Mouse (Mus musculus) liver, embryonic 16.5 days (tissue): Measurements from ENCODE around the gene Pkp2. TPM values are rescaled to one million over a fixed set of nuclear protein-coding genes. Genes with fewer than 3 reads are reported as not detected.

Source experiments
- ATAC-seq: fragments of 200-750 bp; cut with Nextera tagmentation; 2 replicates; pipeline ENCODE4 v1.8.0; 2017; ENCODE audit warnings: low read depth, mild to moderate bottlenecking, moderate number of reproducible peaks, moderate library complexity
- H3K27ac ChIP-seq: fragments of 300-500 bp; sonication (generic); 2 replicates; pipeline ENCODE4 v1.5.1; 2014; ENCODE audit warnings: mild to moderate bottlenecking, low read length
- H3K27me3 ChIP-seq: fragments of 300-500 bp; sonication (generic); 2 replicates; pipeline ENCODE4 v1.6.1; 2014; ENCODE audit warnings: low read depth, low read length, mixed read lengths; ENCODE audit not compliant: control insufficient read depth, insufficient read depth
- H3K36me3 ChIP-seq: fragments of 300-500 bp; sonication (generic); 2 replicates; pipeline ENCODE4 v1.6.1; 2014; ENCODE audit warnings: mild to moderate bottlenecking; ENCODE audit not compliant: control insufficient read depth, insufficient read depth
- H3K4me1 ChIP-seq: fragments of 300-500 bp; sonication (generic); 2 replicates; pipeline ENCODE4 v1.6.1; 2014; ENCODE audit warnings: low read depth, low read length, mixed read lengths; ENCODE audit not compliant: control insufficient read depth
- H3K4me2 ChIP-seq: fragments of 300-500 bp; sonication (generic); 2 replicates; pipeline ENCODE4 v1.6.1; 2014; ENCODE audit warnings: low read depth, low read length, mixed read lengths
- H3K4me3 ChIP-seq: fragments of 300-500 bp; sonication (generic); 2 replicates; pipeline ENCODE4 v1.5.1; 2014; ENCODE audit warnings: low read depth, mild to moderate bottlenecking, low read length
- H3K9ac ChIP-seq: fragments of 300-500 bp; sonication (generic); 2 replicates; pipeline ENCODE4 v1.6.1; 2014; ENCODE audit warnings: low read depth, low read length
- H3K9me3 ChIP-seq: fragments of 300-500 bp; sonication (generic); replicated peaks from 2 replicates; pipeline ENCODE4 v1.6.1; 2016; ENCODE audit warnings: low read length; ENCODE audit not compliant: control insufficient read depth
- WGBS: fragments of 180-500 bp; shearing (Covaris S2); extraction: QIAGEN DNeasy Blood & Tissue Kit; methylation state at CpG from one replicate; pipeline ENCODE4 v1.1.7; 2014; ENCODE audit not compliant: insufficient replicate concordance; 5-methylcytosine and 5-hydroxymethylcytosine counted together
- polyA plus RNA-seq: library from polyadenylated mRNA; unstranded; fragments of >200 nt; fragmentation: Nextera tagmentation; extraction: Ambion mirVana; gene quantifications from 2 replicates; pipeline ENCODE4 v1.2.1, GENCODE M21; 2015

Gene Pkp2
- polyA plus RNA-seq, 1 experiment from 2014 or later = 13.4 TPM

DNA sequence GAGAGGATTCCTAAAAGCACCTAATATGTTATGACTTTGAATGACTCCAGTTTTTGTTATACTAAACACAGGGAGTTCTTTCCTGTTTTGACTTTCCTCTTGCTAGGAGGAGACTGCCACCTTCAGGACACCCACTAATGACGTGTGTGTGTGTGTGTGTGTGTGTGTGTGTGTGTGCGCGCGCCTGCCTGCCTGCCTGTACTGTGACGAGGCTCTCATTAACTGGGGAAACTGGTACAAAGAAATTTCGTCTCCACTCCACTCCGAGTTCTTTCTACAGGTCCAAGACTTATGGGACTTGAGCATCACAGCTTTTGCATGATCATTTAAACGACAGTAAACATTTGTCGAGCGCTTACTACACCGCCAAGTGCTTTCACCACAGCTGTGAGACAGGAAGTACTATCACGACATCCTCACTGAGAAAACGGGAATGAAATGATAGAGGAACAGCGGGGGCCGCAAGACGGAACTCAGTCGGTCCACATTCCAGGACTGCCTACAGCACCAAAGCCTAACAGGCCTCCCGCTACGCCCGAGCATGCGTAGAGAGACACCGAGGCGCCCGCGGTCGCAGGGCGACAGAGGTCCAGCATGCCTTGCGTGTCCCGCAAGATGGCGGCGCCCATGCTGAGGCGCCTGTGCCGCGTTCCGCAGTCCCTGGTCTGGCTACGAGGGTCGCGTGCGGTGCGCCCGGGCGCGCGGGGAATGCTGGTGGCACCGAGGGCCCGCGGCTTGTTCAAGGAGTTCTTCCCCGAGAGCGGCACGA, 89.4 kb downstream of the Pkp2 start, which contains the start of gene Yars2:
Gene Yars2, plus strand, starts transcription at position 597 of the 769 bp plus-strand sequence.
- H3K9me3 ChIP-seq = no peaks in the 10 kb centered on the region
- whole genome bisulfite sequencing = under 1% methylated on average over 50 of the region's 50 CpGs
- H3K27ac ChIP-seq = peak within 1 kb of the TSS; percentile 85
- peak within 1 kb of the TSS; percentile 84 for H3K9ac ChIP-seq
- peak within 1 kb of the TSS; percentile 93 for H3K4me3 ChIP-seq
- H3K27me3 ChIP-seq = no peaks in the 10 kb centered on the region
- peak; percentile 99 for ATAC-seq
- H3K4me1 ChIP-seq = peaks cover 10% of the 10 kb centered on the region
- peak within 1 kb of the TSS; percentile 95 for H3K4me2 ChIP-seq
- peaks cover 4% of the 10 kb centered on the region; the same call in 1 of the 2 replicates for H3K36me3 ChIP-seq

DNA sequence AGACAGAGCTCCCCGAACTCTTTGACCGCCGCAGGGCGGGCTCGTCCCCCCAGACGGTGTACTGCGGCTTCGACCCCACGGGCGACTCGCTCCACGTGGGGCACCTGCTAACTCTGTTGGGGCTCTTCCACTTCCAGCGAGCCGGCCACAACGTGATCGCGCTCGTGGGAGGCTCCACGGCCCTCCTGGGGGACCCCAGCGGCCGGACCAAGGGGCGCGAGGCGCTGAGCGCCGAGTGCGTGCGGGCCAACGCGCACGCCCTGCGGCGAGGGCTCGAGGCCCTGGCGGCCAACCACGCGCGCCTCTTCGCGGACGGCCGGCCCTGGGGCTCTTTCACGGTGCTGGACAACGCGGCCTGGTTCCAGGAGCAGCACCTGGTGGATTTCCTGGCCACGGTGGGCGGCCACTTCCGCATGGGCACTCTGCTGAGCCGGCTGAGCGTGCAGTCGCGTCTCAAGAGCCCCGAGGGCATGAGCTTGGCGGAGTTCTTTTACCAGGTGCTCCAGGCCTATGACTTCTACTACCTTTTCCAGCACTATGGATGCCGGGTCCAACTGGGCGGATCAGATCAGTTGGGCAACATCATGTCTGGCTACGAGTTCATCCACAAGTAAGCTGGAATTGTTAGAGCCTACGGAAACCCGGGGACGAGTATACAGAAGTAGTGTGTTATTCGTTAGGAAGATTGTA, 90.2 kb downstream of the Pkp2 start:
- H3K4me3 ChIP-seq = peak overlapping the region; percentile 93
- H3K27me3 ChIP-seq = no peaks in the 10 kb centered on the region
- H3K4me2 ChIP-seq = peak overlapping the region; percentile 95
- ATAC-seq = peak; percentile 62
- H3K36me3 ChIP-seq = peaks cover 6% of the 10 kb centered on the region; the same call in 1 of the 2 replicates
- WGBS = under 1% methylated on average over 61 of the region's 61 CpGs
- peak overlapping the region; percentile 84 for H3K9ac ChIP-seq
- H3K27ac ChIP-seq = peak overlapping the region; percentile 85
- peaks cover 10% of the 10 kb centered on the region for H3K4me1 ChIP-seq
- H3K9me3 ChIP-seq = no peaks in the 10 kb centered on the region

DNA sequence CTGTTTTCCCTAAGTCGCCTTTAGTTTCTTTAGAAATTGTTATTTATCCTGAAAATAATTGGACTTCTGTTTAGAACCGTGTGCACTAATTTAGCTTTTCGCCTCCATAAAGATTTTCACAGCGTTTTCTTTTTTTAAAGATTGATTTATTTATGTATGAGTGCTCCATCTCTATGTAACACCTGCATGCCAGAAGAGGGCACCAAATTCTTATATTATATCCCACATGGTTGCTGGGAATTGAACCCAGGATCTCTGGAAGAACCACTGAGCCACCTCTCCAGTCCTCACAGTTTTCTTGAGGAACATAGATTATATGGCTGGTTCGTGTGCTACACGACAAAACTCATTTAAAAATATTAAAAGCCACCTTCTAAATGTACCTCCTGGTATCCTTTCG, 90.8 kb downstream of the Pkp2 start:
- Histone ChIP-seq H3K27me3 (no peaks in the 10 kb centered on the region), H3K27ac (no peak overlapping the region), H3K9ac (peak overlapping the region; percentile 84), H3K4me2 (peak overlapping the region; percentile 95), H3K9me3 (no peaks in the 10 kb centered on the region), H3K36me3 (peaks cover 8% of the 10 kb centered on the region; the same call in 1 of the 2 replicates), H3K4me3 (peak overlapping the region; percentile 93), H3K4me1 (peaks cover 10% of the 10 kb centered on the region)
- ATAC-seq = no peak
- WGBS = 14% methylated on average over 7 of the region's 7 CpGs

DNA sequence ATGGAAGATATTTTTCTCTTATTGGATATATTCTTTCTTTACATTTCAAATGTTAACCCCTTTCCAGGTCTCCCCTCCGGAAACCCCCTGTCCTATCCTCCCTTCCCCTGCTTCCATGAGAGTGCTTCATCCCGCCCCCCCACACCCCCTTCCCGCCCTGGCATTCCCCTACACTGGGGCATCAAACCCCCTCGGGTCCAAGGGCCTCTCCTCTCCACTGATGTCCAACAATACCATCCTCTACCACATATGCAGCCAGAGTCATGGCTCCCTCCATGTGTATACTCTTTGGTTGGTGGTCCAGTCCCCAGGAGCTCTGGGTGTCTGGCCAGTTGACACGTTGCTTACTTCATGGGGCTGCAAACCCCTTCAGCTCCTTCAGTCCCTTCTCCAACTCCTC, 98.2 kb downstream of the Pkp2 start:
- Histone ChIP-seq H3K9me3 (no peaks in the 10 kb centered on the region), H3K27me3 (no peaks in the 10 kb centered on the region), H3K4me3 (no peak overlapping the region), H3K4me1 (no peaks in the 10 kb centered on the region), H3K9ac (no peak overlapping the region), H3K36me3 (peaks cover 13% of the 10 kb centered on the region), H3K27ac (no peak overlapping the region), H3K4me2 (no peak overlapping the region)
- WGBS = 76% methylated on average over 5 of the region's 5 CpGs
- ATAC-seq = no peak

Other genes with a start within 250 kb of the Pkp2 start
- 19.2 and 19.3 TPM in 2 replicates for gene Yars2, start 89.6 kb downstream of the Pkp2 start, polyA plus RNA-seq
- gene Dnm1l, start 145.6 kb downstream of the Pkp2 start, polyA plus RNA-seq = 20.6 and 21.0 TPM in 2 replicates